Mouse (Mus musculus) limb, embryonic 14.5 days (tissue): ENCODE data around the gene Sec24d. TPM values are rescaled to one million over a fixed set of nuclear protein-coding genes. Genes with fewer than 3 reads are reported as not detected.
"Not testable (repeated sequence)": the region's sequence is repeated elsewhere in the genome, so short reads cannot be mapped to it uniquely, and the experiment has no call there.

Experiments
- ATAC-seq: fragments of 200-750 bp; cut with Nextera tagmentation; 2 replicates; pipeline ENCODE4 v1.8.0; 2017; ENCODE audit warnings: low read depth, moderate number of reproducible peaks, moderate TSS enrichment; ENCODE audit not compliant: low FRiP score
- DNase-seq: peaks from one replicate; pipeline ENCODE4 v3.0.0-alpha.2; 2015; ENCODE audit warnings: low spot score
- H3K27ac ChIP-seq: fragments of 300-500 bp; sonication (generic); replicated peaks from 2 replicates; pipeline ENCODE4 v1.5.1; 2014; ENCODE audit warnings: low read depth, mild to moderate bottlenecking, low read length, moderate library complexity, mixed read lengths
- H3K27me3 ChIP-seq: fragments of 300-500 bp; sonication (generic); 2 replicates; pipeline ENCODE4 v1.6.1; 2014; ENCODE audit warnings: low read length, mixed read lengths; ENCODE audit not compliant: control insufficient read depth, insufficient read depth
- H3K36me3 ChIP-seq: fragments of 300-500 bp; sonication (generic); 2 replicates; pipeline ENCODE4 v1.6.1; 2014; ENCODE audit warnings: mild to moderate bottlenecking, low read length, moderate library complexity, mixed read lengths; ENCODE audit not compliant: control insufficient read depth, insufficient read depth
- H3K4me1 ChIP-seq: fragments of 300-500 bp; sonication (generic); 2 replicates; pipeline ENCODE4 v1.6.1; 2014; ENCODE audit warnings: antibody characterized with exemption, low read length, mixed read lengths; ENCODE audit not compliant: control insufficient read depth, insufficient read depth
- H3K4me2 ChIP-seq: fragments of 300-500 bp; sonication (generic); replicated peaks from 2 replicates; pipeline ENCODE4 v1.6.1; 2014; ENCODE audit warnings: low read depth, mild to moderate bottlenecking, low read length, moderate library complexity; ENCODE audit not compliant: severe bottlenecking
- H3K4me3 ChIP-seq: fragments of 300-500 bp; sonication (generic); replicated peaks from 2 replicates; pipeline ENCODE4 v1.5.1; 2014; ENCODE audit warnings: low read length
- H3K9ac ChIP-seq: fragments of 300-500 bp; sonication (generic); 2 replicates; pipeline ENCODE4 v1.6.1; 2014; ENCODE audit warnings: mild to moderate bottlenecking, low read depth, low read length, moderate library complexity; ENCODE audit not compliant: severe bottlenecking
- H3K9me3 ChIP-seq: fragments of 300-500 bp; sonication (generic); 2 replicates; pipeline ENCODE4 v1.6.1; 2016; ENCODE audit warnings: low read length; ENCODE audit not compliant: control insufficient read depth
- POLR2A ChIP-seq: fragments of 200-500 bp; IDR thresholded peaks from 2 replicates; pipeline ENCODE4 v1.8.0; 2012; ENCODE audit warnings: inconsistent platforms, mild to moderate bottlenecking, moderate library complexity, borderline replicate concordance; ENCODE audit not compliant: insufficient read depth, insufficient read length; ENCODE audit errors: extremely low read depth
- WGBS: fragments of 180-500 bp; shearing (Covaris S2); extraction: QIAGEN DNeasy Blood & Tissue Kit; methylation state at CpG from one replicate; pipeline ENCODE4 v1.1.7; 2014; 5-methylcytosine and 5-hydroxymethylcytosine counted together
- polyA plus RNA-seq, 2 experiments: library from polyadenylated mRNA; depleted of rRNA in 1 of 2; stranded (reverse) in 1 of 2; unstranded in 1 of 2; fragments of >200 nt; fragmentation: Nextera tagmentation in 1 of 2; extraction: Ambion mirVana in 1 of 2; gene quantifications; 2 replicates each; pipeline versions ENCODE4 v1.2.1 to v1.2.3; 2012 to 2014

The Sec24d gene
- polyA plus RNA-seq, 2 experiments: 97.5 to 110 TPM

DNA sequence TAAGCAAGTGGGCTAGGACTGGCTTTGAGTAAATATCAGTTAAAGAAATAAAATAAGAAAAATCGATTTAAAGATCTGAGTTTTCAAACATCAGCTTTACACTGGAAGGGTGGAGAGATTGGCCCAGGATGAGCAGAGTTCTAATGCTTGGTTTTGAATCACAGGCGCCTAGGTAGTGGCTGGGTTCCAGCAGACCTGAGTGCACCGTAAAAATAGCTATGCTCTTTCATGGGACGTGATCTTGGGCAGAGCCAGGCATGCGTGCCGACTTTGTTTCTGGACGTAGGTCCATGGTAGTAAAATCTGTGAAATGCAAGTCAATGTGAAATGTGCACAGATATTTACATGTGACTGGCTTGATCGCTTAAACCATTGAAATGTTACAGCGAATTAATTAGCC lies 87.1 kb downstream of the Sec24d start:
- H3K4me3 ChIP-seq: no peak overlapping the region
- no peak for TF ChIP-seq POLR2A
- 82% methylated on average over 9 of the region's 9 CpGs for WGBS
- no peaks in the 10 kb centered on the region for H3K4me1 ChIP-seq
- no peaks in the 10 kb centered on the region for H3K27me3 ChIP-seq
- no peak overlapping the region for H3K4me2 ChIP-seq
- DNase-seq: no peak
- H3K9ac ChIP-seq: no peak overlapping the region
- no peak overlapping the region for H3K27ac ChIP-seq
- H3K36me3 ChIP-seq: peaks cover 84% of the 10 kb centered on the region
- no peak for ATAC-seq
- no peaks in the 10 kb centered on the region for H3K9me3 ChIP-seq

DNA sequence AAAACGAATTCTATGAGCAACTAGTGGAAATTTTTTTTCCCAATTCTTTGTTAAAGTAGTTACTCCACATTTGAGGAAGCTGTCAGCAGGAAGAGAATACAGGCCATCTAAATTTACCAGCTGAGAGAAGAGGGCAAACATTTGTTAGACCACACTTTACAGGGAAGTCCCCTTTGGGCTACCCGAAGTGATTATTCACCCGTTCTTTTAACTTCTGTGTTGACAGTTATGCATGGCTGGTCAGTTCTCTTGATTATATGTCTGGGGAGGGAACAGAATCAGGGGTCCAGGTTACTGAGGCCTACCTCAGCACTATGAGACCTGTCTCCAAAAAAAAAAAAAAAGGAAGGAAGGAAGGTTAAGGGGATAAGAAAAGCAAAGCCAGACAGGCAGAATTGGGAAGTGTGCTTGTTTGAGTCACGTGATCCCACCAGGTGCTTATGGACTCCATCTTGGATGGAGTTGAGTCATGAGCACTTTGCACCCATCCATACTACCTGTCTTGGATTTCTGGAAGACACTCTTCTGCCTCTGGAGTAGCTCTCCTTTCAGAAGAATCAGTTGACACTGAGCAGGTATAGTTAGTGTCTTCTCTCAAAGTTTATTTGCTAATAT lies 89.2 kb downstream of the Sec24d start:
- H3K4me3 ChIP-seq: no peak overlapping the region
- no peaks in the 10 kb centered on the region for H3K9me3 ChIP-seq
- TF ChIP-seq POLR2A: no peak
- WGBS: 75% methylated on average over 4 of the region's 4 CpGs
- no peak overlapping the region for H3K27ac ChIP-seq
- no peak for ATAC-seq
- H3K4me1 ChIP-seq: no peaks in the 10 kb centered on the region
- no peak for DNase-seq
- H3K27me3 ChIP-seq: no peaks in the 10 kb centered on the region
- no peak overlapping the region for H3K9ac ChIP-seq
- H3K4me2 ChIP-seq: no peak overlapping the region
- peaks cover 85% of the 10 kb centered on the region for H3K36me3 ChIP-seq

DNA sequence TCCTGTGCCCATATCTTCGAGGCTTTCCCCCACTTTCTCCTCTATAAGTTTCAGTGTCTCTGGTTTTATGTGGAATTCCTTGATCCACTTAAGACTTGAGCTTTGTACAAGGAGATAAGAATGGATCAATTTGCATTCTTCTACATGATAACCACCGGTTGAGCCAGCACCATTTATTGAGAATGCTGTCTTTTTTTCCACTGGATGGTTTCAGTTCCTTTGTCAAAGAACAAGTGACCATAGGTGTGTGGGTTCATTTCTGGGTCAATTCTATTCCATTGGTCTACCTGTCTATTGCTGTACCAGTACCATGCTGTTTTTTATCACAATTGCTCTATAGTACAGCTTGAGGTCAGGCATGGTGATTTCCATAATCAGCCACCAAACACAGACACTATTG lies 99.6 kb downstream of the Sec24d start:
- not testable (repeated sequence) for H3K9me3 ChIP-seq, ATAC-seq, H3K9ac ChIP-seq, H3K4me2 ChIP-seq, H3K4me1 ChIP-seq, H3K27me3 ChIP-seq, H3K4me3 ChIP-seq, H3K27ac ChIP-seq, DNase-seq
- peaks cover 65% of the 10 kb centered on the region for H3K36me3 ChIP-seq
- WGBS: 96% methylated on average over 2 of the region's 2 CpGs

DNA sequence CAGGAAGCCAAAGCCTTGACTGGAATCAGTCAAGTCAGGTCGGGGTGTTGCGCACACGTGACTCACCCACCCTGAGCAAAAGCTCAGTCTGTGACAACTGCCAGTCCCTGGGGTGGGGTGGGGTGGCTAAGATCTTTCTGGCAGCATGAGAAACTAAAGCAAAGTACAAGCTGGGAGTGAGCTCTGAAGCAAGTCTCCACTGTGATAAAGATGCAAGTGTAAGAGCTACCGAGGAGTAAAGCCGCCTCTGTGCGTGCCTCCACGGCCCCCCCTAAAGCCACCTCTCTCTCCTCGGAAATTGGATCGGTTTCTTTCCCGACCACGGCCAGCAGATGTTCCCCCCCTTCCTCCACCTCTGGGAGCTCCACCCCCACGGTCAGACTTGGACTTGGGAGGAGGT lies 101.9 kb downstream of the Sec24d start:
- no peak for TF ChIP-seq POLR2A
- DNase-seq (no peak), ATAC-seq (no peak)
- Histone ChIP-seq H3K9ac (no peak overlapping the region), H3K4me1 (no peaks in the 10 kb centered on the region), H3K4me2 (no peak overlapping the region), H3K4me3 (no peak overlapping the region), H3K9me3 (no peaks in the 10 kb centered on the region), H3K36me3 (peaks cover 44% of the 10 kb centered on the region), H3K27ac (no peak overlapping the region), H3K27me3 (no peaks in the 10 kb centered on the region)
- 88% methylated on average over 12 of the region's 12 CpGs for WGBS

DNA sequence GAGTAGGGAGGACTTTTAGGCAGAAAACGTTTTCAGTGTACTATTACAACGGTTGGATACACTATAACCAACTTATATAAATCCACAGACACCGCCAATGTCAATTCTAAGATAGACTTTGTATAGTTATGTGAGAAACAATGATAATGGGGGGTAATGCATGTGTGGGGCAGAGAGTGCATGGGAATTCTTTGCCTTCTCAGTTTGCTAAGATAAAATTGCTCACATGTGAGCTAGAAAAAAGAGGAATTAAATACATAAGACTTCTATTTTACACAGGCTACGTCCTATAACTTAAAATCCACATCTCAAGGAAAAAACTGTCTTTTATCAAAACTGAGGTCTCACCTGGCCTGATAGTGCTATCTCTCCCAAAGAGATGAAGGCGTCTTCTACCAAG lies 103.7 kb downstream of the Sec24d start:
- no peak overlapping the region for H3K27ac ChIP-seq
- DNase-seq (no peak), ATAC-seq (no peak)
- peaks cover 39% of the 10 kb centered on the region for H3K36me3 ChIP-seq
- 92% methylated on average over 5 of the region's 5 CpGs for WGBS
- H3K9me3 ChIP-seq: no peaks in the 10 kb centered on the region
- H3K4me2 ChIP-seq: no peak overlapping the region
- no peaks in the 10 kb centered on the region for H3K27me3 ChIP-seq
- H3K4me1 ChIP-seq: no peaks in the 10 kb centered on the region
- no peak overlapping the region for H3K4me3 ChIP-seq
- TF ChIP-seq POLR2A: no peak
- H3K9ac ChIP-seq: no peak overlapping the region
